Mouse (Mus musculus) forebrain, embryonic 13.5 days (tissue): Measurements from ENCODE around the gene Samd5. TPM values are rescaled to one million over a fixed set of nuclear protein-coding genes. Genes with fewer than 3 reads are reported as not detected.

Experiments
- ATAC-seq: fragments of 200-750 bp; cut with Nextera tagmentation; 2 replicates; pipeline ENCODE4 v1.8.0; 2017
- H3K27ac ChIP-seq: fragments of 300-500 bp; sonication (generic); 2 replicates; pipeline ENCODE4 v1.5.1; 2015; ENCODE audit warnings: inconsistent platforms, mild to moderate bottlenecking, moderate library complexity
- H3K27me3 ChIP-seq: fragments of 300-500 bp; sonication (generic); 2 replicates; pipeline ENCODE4 v1.6.1; 2015; ENCODE audit warnings: mild to moderate bottlenecking, inconsistent platforms
- H3K36me3 ChIP-seq: fragments of 300-500 bp; sonication (generic); 2 replicates; pipeline ENCODE4 v1.6.1; 2015; ENCODE audit warnings: mild to moderate bottlenecking, inconsistent platforms; ENCODE audit not compliant: poor library complexity, severe bottlenecking
- H3K4me1 ChIP-seq: fragments of 300-500 bp; sonication (generic); 2 replicates; pipeline ENCODE4 v1.6.1; 2015; ENCODE audit warnings: inconsistent platforms
- H3K4me2 ChIP-seq: fragments of 300-500 bp; sonication (generic); 2 replicates; pipeline ENCODE4 v1.6.1; 2015; ENCODE audit warnings: inconsistent platforms, mild to moderate bottlenecking, moderate library complexity
- H3K4me3 ChIP-seq: fragments of 300-500 bp; sonication (generic); 2 replicates; pipeline ENCODE4 v1.5.1; 2015; ENCODE audit warnings: mild to moderate bottlenecking, inconsistent platforms
- H3K9ac ChIP-seq: fragments of 300-500 bp; sonication (generic); 2 replicates; pipeline ENCODE4 v1.6.1; 2015; ENCODE audit warnings: mild to moderate bottlenecking, inconsistent platforms
- H3K9me3 ChIP-seq: fragments of 300-500 bp; sonication (generic); replicated peaks from 2 replicates; pipeline ENCODE4 v1.6.1; 2016; ENCODE audit warnings: inconsistent platforms
- WGBS: fragments of 180-500 bp; shearing (Covaris S2); methylation state at CpG from one replicate; pipeline ENCODE4 v1.1.7; 2015; 5-methylcytosine and 5-hydroxymethylcytosine counted together
- polyA plus RNA-seq: library from polyadenylated mRNA; unstranded; fragments of >200 nt; fragmentation: Nextera tagmentation; extraction: Ambion mirVana; gene quantifications from 2 replicates; pipeline ENCODE4 v1.2.1, GENCODE M21; 2015

Gene Samd5
- polyA plus RNA-seq, 1 experiment from 2014 or later: 3.9 TPM

- Histone ChIP-seq H3K36me3 (no peaks in the 10 kb centered on the region), H3K4me3 (no peak overlapping the region), H3K9me3 (no peaks in the 10 kb centered on the region), H3K9ac (no peak overlapping the region), H3K4me2 (no peak overlapping the region), H3K4me1 (no peaks in the 10 kb centered on the region), H3K27me3 (no peaks in the 10 kb centered on the region), H3K27ac (no peak overlapping the region)
- WGBS: 88% methylated on average over 5 of the region's 5 CpGs
- no peak for ATAC-seq
Measured at GRCm38 (mm10) chr10:9602845-9603244, 72.2 kb downstream of the Samd5 start.

- no peaks in the 10 kb centered on the region for H3K4me1 ChIP-seq
- H3K27ac ChIP-seq: no peak overlapping the region
- H3K27me3 ChIP-seq: no peaks in the 10 kb centered on the region
- 92% methylated on average over 4 of the region's 4 CpGs for WGBS
- H3K36me3 ChIP-seq: no peaks in the 10 kb centered on the region
- H3K9me3 ChIP-seq: no peaks in the 10 kb centered on the region
- no peak overlapping the region for H3K4me3 ChIP-seq
- no peak for ATAC-seq
- no peak overlapping the region for H3K4me2 ChIP-seq
- no peak overlapping the region for H3K9ac ChIP-seq
Measured at GRCm38 (mm10) chr10:9602389-9602788, 72.6 kb downstream of the Samd5 start.

DNA sequence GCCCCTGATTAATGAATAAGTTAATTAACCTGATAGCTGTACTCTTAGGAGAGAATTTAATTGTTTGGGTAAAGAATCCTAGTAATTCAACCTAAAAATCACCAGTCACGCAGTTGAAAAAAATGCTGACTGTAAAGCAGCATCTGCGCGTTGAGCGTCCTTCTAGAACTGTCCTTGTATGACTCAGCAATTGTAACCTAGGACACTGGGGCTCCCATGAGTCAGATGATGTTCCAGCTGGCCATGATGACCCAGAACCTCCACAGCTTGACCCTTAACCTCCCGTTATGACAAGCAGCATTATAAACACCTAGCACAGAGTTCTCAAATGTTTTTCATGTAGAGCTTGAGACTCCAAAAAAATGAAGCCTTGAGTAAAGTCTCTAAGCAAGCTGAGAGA, 78.8 kb downstream of the Samd5 start:
- no peaks in the 10 kb centered on the region for H3K27me3 ChIP-seq
- no peaks in the 10 kb centered on the region for H3K36me3 ChIP-seq
- no peak overlapping the region for H3K9ac ChIP-seq
- H3K27ac ChIP-seq: no peak overlapping the region
- H3K4me3 ChIP-seq: no peak overlapping the region
- H3K4me1 ChIP-seq: no peaks in the 10 kb centered on the region
- H3K9me3 ChIP-seq: no peaks in the 10 kb centered on the region
- 69% methylated on average over 5 of the region's 5 CpGs for WGBS
- H3K4me2 ChIP-seq: no peak overlapping the region
- no peak for ATAC-seq

GRCm38 (mm10) chr10:9594666-9595065, 80.3 kb downstream of the Samd5 start:
- ATAC-seq: no peak
- no peaks in the 10 kb centered on the region for H3K27me3 ChIP-seq
- H3K36me3 ChIP-seq: no peaks in the 10 kb centered on the region
- H3K9me3 ChIP-seq: no peaks in the 10 kb centered on the region
- no peak overlapping the region for H3K9ac ChIP-seq
- no peaks in the 10 kb centered on the region for H3K4me1 ChIP-seq
- H3K4me3 ChIP-seq: no peak overlapping the region
- WGBS: 85% methylated on average over 4 of the region's 4 CpGs
- no peak overlapping the region for H3K27ac ChIP-seq
- H3K4me2 ChIP-seq: no peak overlapping the region

DNA sequence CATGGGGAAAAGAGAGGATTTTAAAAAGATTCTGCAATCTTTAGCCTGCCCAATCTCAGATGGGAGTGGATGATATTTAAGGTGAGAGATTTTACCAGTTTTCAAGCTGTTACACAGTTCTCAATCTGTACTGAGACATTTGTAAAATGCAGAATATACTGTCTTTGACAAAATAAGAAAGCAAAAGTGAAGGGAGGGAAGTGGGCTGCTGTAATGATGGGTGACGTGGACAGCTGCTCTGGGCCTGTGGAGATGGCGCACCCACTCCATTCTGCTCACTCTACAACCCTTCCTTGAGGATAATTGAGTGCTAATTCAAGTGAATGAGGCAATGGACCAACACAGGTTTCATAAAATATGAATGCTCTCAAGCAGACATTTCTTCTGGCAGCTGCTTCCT, 84.4 kb downstream of the Samd5 start:
- no peak overlapping the region for H3K4me2 ChIP-seq
- H3K36me3 ChIP-seq: no peaks in the 10 kb centered on the region
- WGBS: 69% methylated on average over 2 of the region's 2 CpGs
- H3K27ac ChIP-seq: no peak overlapping the region
- no peak for ATAC-seq
- no peaks in the 10 kb centered on the region for H3K27me3 ChIP-seq
- H3K9me3 ChIP-seq: no peaks in the 10 kb centered on the region
- no peak overlapping the region for H3K4me3 ChIP-seq
- H3K9ac ChIP-seq: no peak overlapping the region
- no peaks in the 10 kb centered on the region for H3K4me1 ChIP-seq

DNA sequence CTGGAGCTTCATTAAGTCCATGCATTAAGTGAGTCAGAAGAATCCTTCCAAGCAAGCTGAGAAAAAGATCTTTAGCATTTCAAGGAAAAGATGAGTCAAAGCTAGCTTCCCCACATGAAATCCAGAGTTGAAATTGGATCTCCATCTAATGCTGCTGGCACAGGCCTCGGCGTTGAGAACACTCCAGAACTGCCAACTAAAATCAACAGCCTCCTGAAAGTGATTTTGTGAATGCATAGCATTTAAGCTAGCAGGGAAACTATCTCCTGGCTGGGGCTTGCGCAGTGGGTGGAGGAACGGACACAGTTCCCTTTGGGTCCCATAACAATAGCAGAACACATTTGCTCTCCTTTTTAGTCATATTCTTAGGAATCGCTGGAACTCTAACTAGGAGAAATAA, 88.7 kb downstream of the Samd5 start:
- Histone ChIP-seq H3K4me2 (no peak overlapping the region), H3K9ac (no peak overlapping the region), H3K4me3 (no peak overlapping the region), H3K27ac (no peak overlapping the region), H3K27me3 (no peaks in the 10 kb centered on the region), H3K36me3 (no peaks in the 10 kb centered on the region), H3K4me1 (no peaks in the 10 kb centered on the region), H3K9me3 (no peaks in the 10 kb centered on the region)
- WGBS: 87% methylated on average over 5 of the region's 5 CpGs
- ATAC-seq: no peak

- Histone ChIP-seq H3K9ac (no peak overlapping the region), H3K4me3 (no peak overlapping the region), H3K36me3 (no peaks in the 10 kb centered on the region), H3K27me3 (no peaks in the 10 kb centered on the region), H3K27ac (no peak overlapping the region), H3K4me2 (no peak overlapping the region), H3K4me1 (no peaks in the 10 kb centered on the region), H3K9me3 (no peaks in the 10 kb centered on the region)
- WGBS: 84% methylated on average over 5 of the region's 5 CpGs
- ATAC-seq: no peak
Measured at GRCm38 (mm10) chr10:9579374-9579773, 95.6 kb downstream of the Samd5 start.

- Histone ChIP-seq H3K4me2 (no peak overlapping the region), H3K9me3 (no peaks in the 10 kb centered on the region), H3K27me3 (no peaks in the 10 kb centered on the region; the same call in 1 of the 2 replicates), H3K4me3 (no peak overlapping the region), H3K36me3 (no peaks in the 10 kb centered on the region), H3K4me1 (no peaks in the 10 kb centered on the region; the same call in 1 of the 2 replicates), H3K27ac (no peak overlapping the region), H3K9ac (no peak overlapping the region)
- peak; percentile 57; the same call in 1 of the 2 replicates for ATAC-seq
- 29% methylated on average over 4 of the region's 4 CpGs for WGBS
Measured at GRCm38 (mm10) chr10:9575605-9576004, 99.4 kb downstream of the Samd5 start.

GRCm38 (mm10) chr10:9574135-9574534, 100.9 kb downstream of the Samd5 start:
- Histone ChIP-seq H3K27me3 (no peaks in the 10 kb centered on the region; the same call in 1 of the 2 replicates), H3K4me3 (no peak overlapping the region), H3K9ac (no peak overlapping the region), H3K36me3 (no peaks in the 10 kb centered on the region), H3K4me1 (peaks cover 8% of the 10 kb centered on the region), H3K9me3 (no peaks in the 10 kb centered on the region), H3K4me2 (no peak overlapping the region), H3K27ac (no peak overlapping the region)
- ATAC-seq: no peak
- 86% methylated on average over 4 of the region's 4 CpGs for WGBS

Other genes with a start within 250 kb of the Samd5 start
- 5.8 and 6.0 TPM in 2 replicates for gene Stxbp5, start 225.9 kb upstream of the Samd5 start, polyA plus RNA-seq